Mouse (Mus musculus): Measurements from ENCODE around the gene Stk33. TPM values are rescaled to one million over a fixed set of nuclear protein-coding genes. Genes with fewer than 3 reads are reported as not detected.

Stk33 gene
- polyA plus RNA-seq, 1 experiment = 0.48 TPM

DNA sequence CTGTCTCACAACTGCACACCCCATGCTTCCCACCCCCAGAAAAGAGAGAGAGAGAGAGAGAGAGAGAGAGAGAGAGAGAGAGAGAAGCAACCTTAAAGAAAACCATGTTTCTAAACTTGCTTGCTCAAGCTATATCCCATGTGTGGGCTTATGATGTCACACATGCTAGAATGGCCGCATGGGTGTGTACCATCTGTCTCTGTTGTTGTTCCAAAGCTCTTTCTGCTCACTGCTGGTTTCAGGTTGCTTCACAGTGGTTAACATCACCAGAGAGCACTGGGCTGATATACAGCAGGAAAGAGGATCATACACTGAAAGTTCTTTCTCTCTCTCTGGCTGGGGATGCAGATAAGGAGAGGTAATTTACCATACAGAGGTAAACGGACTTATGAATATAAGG lies 28.7 kb upstream of the Stk33 start:
- H3K4me3 ChIP-seq (ENCODE audit: low read depth, low read length) = no peak overlapping the region
- no peaks in the 10 kb centered on the region for H3K36me3 ChIP-seq (ENCODE audit: control insufficient read depth, insufficient read depth, low read length, poor library complexity, severe bottlenecking)
- H3K27ac ChIP-seq (ENCODE audit: insufficient read depth, low read length) = no peak overlapping the region
- H3K9ac ChIP-seq (ENCODE audit: low read depth, poor library complexity, severe bottlenecking) = no peak overlapping the region
- H3K27me3 ChIP-seq (ENCODE audit: control insufficient read depth, insufficient read depth, low read length, poor library complexity, severe bottlenecking) = no peaks in the 10 kb centered on the region
- no peaks in the 10 kb centered on the region for H3K9me3 ChIP-seq (replicated peaks; ENCODE audit: control insufficient read depth, insufficient read depth, low read length, poor library complexity, severe bottlenecking)
- H3K4me1 ChIP-seq (ENCODE audit: control insufficient read depth, insufficient read depth, low read length) = no peaks in the 10 kb centered on the region
- TF ChIP-seq POLR2A (IDR thresholded peaks at IDR 0.05; ENCODE audit: insufficient read depth, low read length) = no peak
- no peak for TF ChIP-seq EP300 (IDR thresholded peaks at IDR 0.05; ENCODE audit: insufficient read depth, low read depth, low read length)
- TF ChIP-seq CTCF (IDR thresholded peaks at IDR 0.05; ENCODE audit: low read depth, low read length) = no peak

DNA sequence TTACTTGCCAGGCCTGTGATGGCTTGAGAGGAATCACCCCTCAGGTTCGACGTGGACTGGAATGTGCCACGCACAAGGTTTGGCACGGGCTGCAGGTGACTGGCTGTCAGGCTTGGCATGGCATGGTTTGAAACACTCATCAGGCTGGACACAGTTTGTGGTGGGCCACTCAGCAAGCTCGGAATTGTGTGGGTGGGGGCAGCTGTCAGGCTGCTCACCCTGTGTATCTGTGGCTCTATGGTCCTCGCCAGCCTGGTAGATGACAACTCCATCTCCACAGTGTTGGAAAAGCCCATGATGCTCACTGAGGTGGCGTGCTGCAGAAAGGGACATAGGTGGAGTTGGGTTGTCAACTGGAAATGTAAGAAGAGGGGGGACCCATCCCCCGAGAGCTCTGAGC lies 21.8 kb upstream of the Stk33 start:
- TF ChIP-seq CTCF (IDR thresholded peaks at IDR 0.05; ENCODE audit: low read depth, low read length) (no peak), EP300 (IDR thresholded peaks at IDR 0.05; ENCODE audit: insufficient read depth, low read depth, low read length) (no peak), POLR2A (IDR thresholded peaks at IDR 0.05; ENCODE audit: insufficient read depth, low read length) (no peak)
- no peaks in the 10 kb centered on the region for H3K36me3 ChIP-seq (ENCODE audit: control insufficient read depth, insufficient read depth, low read length, poor library complexity, severe bottlenecking)
- H3K27ac ChIP-seq (ENCODE audit: insufficient read depth, low read length) = no peak overlapping the region
- H3K9ac ChIP-seq (ENCODE audit: low read depth, poor library complexity, severe bottlenecking) = no peak overlapping the region
- H3K4me3 ChIP-seq (ENCODE audit: low read depth, low read length) = no peak overlapping the region
- no peaks in the 10 kb centered on the region for H3K27me3 ChIP-seq (ENCODE audit: control insufficient read depth, insufficient read depth, low read length, poor library complexity, severe bottlenecking)
- no peaks in the 10 kb centered on the region for H3K4me1 ChIP-seq (ENCODE audit: control insufficient read depth, insufficient read depth, low read length)
- H3K9me3 ChIP-seq (replicated peaks; ENCODE audit: control insufficient read depth, insufficient read depth, low read length, poor library complexity, severe bottlenecking) = no peaks in the 10 kb centered on the region

DNA sequence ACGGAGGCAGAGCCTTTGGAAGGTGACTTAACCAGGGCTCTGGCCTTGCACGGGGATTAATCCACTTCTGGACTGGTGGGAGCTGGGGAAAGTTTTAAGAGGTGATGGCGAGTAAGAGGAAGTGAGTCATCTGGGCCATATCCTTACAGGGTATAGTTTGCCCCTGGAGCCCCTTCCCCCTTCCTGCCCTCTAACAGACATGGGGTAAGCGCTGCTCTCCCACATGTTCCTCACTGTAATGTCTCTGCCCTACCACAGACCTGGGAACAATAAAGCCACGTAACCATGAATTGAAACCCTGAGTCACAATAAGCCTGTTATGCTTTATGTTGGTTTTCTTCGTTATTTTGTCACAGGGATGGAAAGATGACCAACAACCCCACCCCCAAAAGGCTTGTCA lies 17.7 kb upstream of the Stk33 start:
- H3K27ac ChIP-seq (ENCODE audit: insufficient read depth, low read length) = no peak overlapping the region
- H3K4me1 ChIP-seq (ENCODE audit: control insufficient read depth, insufficient read depth, low read length) = no peaks in the 10 kb centered on the region
- no peak overlapping the region for H3K4me3 ChIP-seq (ENCODE audit: low read depth, low read length)
- no peaks in the 10 kb centered on the region for H3K36me3 ChIP-seq (ENCODE audit: control insufficient read depth, insufficient read depth, low read length, poor library complexity, severe bottlenecking)
- TF ChIP-seq POLR2A (IDR thresholded peaks at IDR 0.05; ENCODE audit: insufficient read depth, low read length) (no peak), CTCF (IDR thresholded peaks at IDR 0.05; ENCODE audit: low read depth, low read length) (no peak), EP300 (IDR thresholded peaks at IDR 0.05; ENCODE audit: insufficient read depth, low read depth, low read length) (no peak)
- no peaks in the 10 kb centered on the region for H3K9me3 ChIP-seq (replicated peaks; ENCODE audit: control insufficient read depth, insufficient read depth, low read length, poor library complexity, severe bottlenecking)
- no peaks in the 10 kb centered on the region for H3K27me3 ChIP-seq (ENCODE audit: control insufficient read depth, insufficient read depth, low read length, poor library complexity, severe bottlenecking)
- H3K9ac ChIP-seq (ENCODE audit: low read depth, poor library complexity, severe bottlenecking) = no peak overlapping the region

DNA sequence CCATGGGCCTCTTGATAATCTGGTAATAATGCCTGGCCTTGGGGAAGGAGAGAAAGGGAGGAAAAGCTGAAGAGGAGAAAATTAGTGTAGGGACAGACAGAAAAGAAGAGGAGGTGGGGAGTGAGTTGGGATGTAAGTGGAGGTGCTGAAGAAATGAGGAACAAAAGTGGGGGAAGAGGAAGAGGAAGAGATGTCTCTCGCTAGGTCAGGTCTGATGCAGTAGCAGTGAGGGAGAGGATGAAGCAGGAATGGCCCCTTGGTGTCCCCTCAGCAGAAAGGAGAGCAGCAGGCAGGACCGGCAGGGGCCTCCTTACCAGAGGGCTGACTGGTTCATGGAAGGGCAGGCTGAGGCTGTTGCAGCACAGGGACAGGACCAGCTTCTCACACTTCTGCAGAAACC lies 16.9 kb upstream of the Stk33 start:
- H3K36me3 ChIP-seq (ENCODE audit: control insufficient read depth, insufficient read depth, low read length, poor library complexity, severe bottlenecking) = no peaks in the 10 kb centered on the region
- no peaks in the 10 kb centered on the region for H3K9me3 ChIP-seq (replicated peaks; ENCODE audit: control insufficient read depth, insufficient read depth, low read length, poor library complexity, severe bottlenecking)
- H3K27me3 ChIP-seq (ENCODE audit: control insufficient read depth, insufficient read depth, low read length, poor library complexity, severe bottlenecking) = no peaks in the 10 kb centered on the region
- no peak overlapping the region for H3K4me3 ChIP-seq (ENCODE audit: low read depth, low read length)
- TF ChIP-seq POLR2A (IDR thresholded peaks at IDR 0.05; ENCODE audit: insufficient read depth, low read length) (no peak), CTCF (IDR thresholded peaks at IDR 0.05; ENCODE audit: low read depth, low read length) (no peak), EP300 (IDR thresholded peaks at IDR 0.05; ENCODE audit: insufficient read depth, low read depth, low read length) (no peak)
- H3K27ac ChIP-seq (ENCODE audit: insufficient read depth, low read length) = no peak overlapping the region
- H3K9ac ChIP-seq (ENCODE audit: low read depth, poor library complexity, severe bottlenecking) = no peak overlapping the region
- no peaks in the 10 kb centered on the region for H3K4me1 ChIP-seq (ENCODE audit: control insufficient read depth, insufficient read depth, low read length)

DNA sequence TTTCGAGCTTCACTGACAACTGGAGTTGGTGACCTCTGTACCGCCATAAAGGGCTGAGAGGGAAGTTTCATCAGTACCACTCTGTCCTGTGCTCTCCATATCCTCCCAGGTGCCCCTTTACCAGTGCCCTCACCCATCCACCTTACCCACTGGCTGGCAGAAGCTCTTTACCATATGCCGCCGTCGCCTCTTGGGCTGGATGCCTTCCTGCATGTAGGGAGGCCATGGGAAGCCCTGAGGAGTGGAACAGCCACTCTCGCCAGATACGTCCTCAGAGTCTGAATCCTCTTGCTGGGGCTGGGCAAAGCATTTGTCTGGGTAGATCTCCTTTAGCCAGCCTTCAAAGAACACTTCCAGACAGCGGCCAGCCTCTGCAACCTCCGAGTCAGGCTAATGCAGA lies 16.0 kb upstream of the Stk33 start:
- Histone ChIP-seq H3K27me3 (ENCODE audit: control insufficient read depth, insufficient read depth, low read length, poor library complexity, severe bottlenecking) (no peaks in the 10 kb centered on the region), H3K27ac (ENCODE audit: insufficient read depth, low read length) (no peak overlapping the region), H3K9me3 (replicated peaks; ENCODE audit: control insufficient read depth, insufficient read depth, low read length, poor library complexity, severe bottlenecking) (no peaks in the 10 kb centered on the region), H3K9ac (ENCODE audit: low read depth, poor library complexity, severe bottlenecking) (no peak overlapping the region), H3K36me3 (ENCODE audit: control insufficient read depth, insufficient read depth, low read length, poor library complexity, severe bottlenecking) (no peaks in the 10 kb centered on the region), H3K4me3 (ENCODE audit: low read depth, low read length) (no peak overlapping the region), H3K4me1 (ENCODE audit: control insufficient read depth, insufficient read depth, low read length) (no peaks in the 10 kb centered on the region)
- no peak for TF ChIP-seq POLR2A (IDR thresholded peaks at IDR 0.05; ENCODE audit: insufficient read depth, low read length)

DNA sequence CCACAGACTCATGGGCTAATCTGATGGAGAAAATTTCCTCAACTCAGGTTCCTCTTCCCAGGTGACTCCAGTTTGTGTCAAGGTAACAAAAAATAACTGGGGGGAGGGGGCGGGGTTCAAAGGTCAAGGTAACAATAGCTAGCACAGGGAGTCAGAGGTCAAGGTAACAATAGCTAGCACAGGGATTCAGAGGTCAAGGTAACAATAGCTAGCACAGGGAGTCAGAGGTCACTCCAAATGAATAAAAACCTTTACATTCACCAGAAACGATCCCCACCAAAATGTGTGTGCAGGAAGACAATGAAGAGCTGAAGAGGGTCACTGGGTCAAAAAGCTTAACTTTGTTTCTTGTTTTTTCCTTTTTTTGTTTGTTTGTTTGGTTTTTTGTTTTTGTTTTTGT lies 9.2 kb upstream of the Stk33 start:
- Histone ChIP-seq H3K4me1 (ENCODE audit: control insufficient read depth, insufficient read depth, low read length) (no peaks in the 10 kb centered on the region), H3K27ac (ENCODE audit: insufficient read depth, low read length) (no peak overlapping the region), H3K4me3 (ENCODE audit: low read depth, low read length) (no peak overlapping the region), H3K27me3 (ENCODE audit: control insufficient read depth, insufficient read depth, low read length, poor library complexity, severe bottlenecking) (no peaks in the 10 kb centered on the region), H3K36me3 (ENCODE audit: control insufficient read depth, insufficient read depth, low read length, poor library complexity, severe bottlenecking) (no peaks in the 10 kb centered on the region), H3K9me3 (replicated peaks; ENCODE audit: control insufficient read depth, insufficient read depth, low read length, poor library complexity, severe bottlenecking) (peaks cover 7% of the 10 kb centered on the region), H3K9ac (ENCODE audit: low read depth, poor library complexity, severe bottlenecking) (no peak overlapping the region)
- TF ChIP-seq POLR2A (IDR thresholded peaks at IDR 0.05; ENCODE audit: insufficient read depth, low read length) = no peak
- TF ChIP-seq CTCF (IDR thresholded peaks at IDR 0.05; ENCODE audit: low read depth, low read length) = no peak
- no peak for TF ChIP-seq EP300 (IDR thresholded peaks at IDR 0.05; ENCODE audit: insufficient read depth, low read depth, low read length)
